Mouse (Mus musculus): ENCODE results near the gene Axin2.

Axin2 gene

GRCm38 (mm10) chr11:108981012-108981411 is 60.9 kb downstream of the Axin2 start:
- DNase-seq, result no peak

- peak; percentile 24 for DNase-seq
Observed at GRCm38 (mm10) chr11:108983409-108984064, 63.4 kb downstream of the Axin2 start.

GRCm38 (mm10) chr11:108984711-108985419 is 64.7 kb downstream of the Axin2 start:
- no peak for DNase-seq

- DNase-seq, result no peak
Observed at GRCm38 (mm10) chr11:108985836-108986235, 65.7 kb downstream of the Axin2 start.

GRCm38 (mm10) chr11:108987226-108987625 is 67.1 kb downstream of the Axin2 start:
- DNase-seq, result peak; percentile 72

GRCm38 (mm10) chr11:108987705-108988104 is 67.6 kb downstream of the Axin2 start:
- no peak for DNase-seq

- DNase-seq, result no peak
Observed at GRCm38 (mm10) chr11:108988258-108988657, 68.1 kb downstream of the Axin2 start.

- DNase-seq, result no peak
Observed at GRCm38 (mm10) chr11:108989940-108990339, 69.8 kb downstream of the Axin2 start.

GRCm38 (mm10) chr11:108993414-108993813 is 73.3 kb downstream of the Axin2 start:
- DNase-seq, result no peak

- peak; percentile 21 for DNase-seq
Observed at GRCm38 (mm10) chr11:108995196-108995989, 75.2 kb downstream of the Axin2 start.

- no peak for DNase-seq
Observed at GRCm38 (mm10) chr11:108995990-108996533, 75.9 kb downstream of the Axin2 start.

- no peak for DNase-seq
Observed at GRCm38 (mm10) chr11:108997816-108998215, 77.7 kb downstream of the Axin2 start.
